Mouse (Mus musculus): ENCODE measurements around the gene Lrrfip1. TPM values are rescaled to one million over a fixed set of nuclear protein-coding genes. Genes with fewer than 3 reads are reported as not detected.
A peak's percentile ranks its signal among the peaks of the same experiment; 100 is the strongest.

The Lrrfip1 gene
- 74.1 TPM for polyA plus RNA-seq (2012; fragmentation: generic; extraction: Trizol)
- long read RNA-seq, experiment 1, transcript Lrrfip1-201 (13 exons, 2,050 nt), result minor isoform, 8 of 160 reads
- long read RNA-seq, experiment 1, transcript Lrrfip1-203 (8 exons, 3,645 nt), result major isoform, 11 of 160 reads
- long read RNA-seq, experiment 1, partial matches to known transcripts, result 23 of 160 reads
- long read RNA-seq, experiment 1, other reads (novel, unspliced or antisense), result 117 of 160 reads
- long read RNA-seq, experiment 2, transcript Lrrfip1-201 (13 exons, 2,050 nt), result minor isoform, 19 of 1,453 reads
- long read RNA-seq, experiment 2, transcript Lrrfip1-203 (8 exons, 3,645 nt), result major isoform, 407 of 1,453 reads
- long read RNA-seq, experiment 2, partial matches to known transcripts, result 17 of 1,453 reads
- long read RNA-seq, experiment 2, other reads (novel, unspliced or antisense), result 1,010 of 1,453 reads

DNA sequence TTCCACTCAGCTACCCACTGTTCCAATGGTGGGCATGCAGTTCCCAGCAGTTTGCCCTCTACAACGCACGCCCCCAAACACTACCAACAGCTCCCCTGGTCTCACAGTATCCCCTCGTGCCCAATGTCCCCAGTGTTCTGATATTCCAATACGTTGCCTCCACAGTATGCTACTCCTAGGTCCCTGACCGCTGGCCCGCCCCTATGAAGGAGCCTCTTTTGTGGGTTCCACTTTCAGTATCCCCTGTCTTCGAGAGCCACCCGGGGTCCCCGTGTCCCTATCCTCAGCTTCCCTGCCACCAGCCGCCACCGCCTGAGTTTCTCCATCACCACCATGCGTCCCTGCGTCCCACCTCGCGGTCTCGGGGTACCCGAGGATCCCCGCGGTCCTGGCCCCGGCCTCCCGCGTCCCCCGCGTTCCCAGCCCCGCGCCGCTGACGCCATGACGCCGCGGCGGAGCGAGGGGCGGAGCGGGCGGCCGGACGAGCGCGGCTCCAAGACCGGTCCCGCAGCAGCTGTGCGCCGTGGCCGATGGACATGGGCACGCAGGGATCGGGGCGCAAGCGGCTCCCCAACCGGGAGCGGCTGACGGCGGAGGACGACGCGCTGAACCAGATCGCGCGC, at the start of gene Lrrfip1:
Gene Lrrfip1, plus strand, starts transcription at position 470 of the 623 bp plus-strand sequence.
- Histone ChIP-seq H3K79me3 (ENCODE audit: low read depth) (peaks cover 39% of the 10 kb centered on the region), H3K4me3 (ENCODE audit: insufficient read depth, poor library complexity, severe bottlenecking) (peak within 1 kb of the TSS; percentile 89), H3K36me3 (ENCODE audit: control insufficient read depth, insufficient read depth) (no peaks in the 10 kb centered on the region), H3K27me3 (ENCODE audit: control insufficient read depth, insufficient read depth, insufficient read length) (no peaks in the 10 kb centered on the region), H3ac (ENCODE audit: control insufficient read depth, insufficient read length, low read depth) (peak within 1 kb of the TSS; percentile 68), H3K79me2 (ENCODE audit: control insufficient read depth, insufficient read depth) (peaks cover 49% of the 10 kb centered on the region)
- TF ChIP-seq MYOD1 (IDR thresholded peaks at IDR 0.05; ENCODE audit: control insufficient read depth, insufficient read length, low read depth), result no peak
- TF ChIP-seq USF1 (IDR thresholded peaks at IDR 0.05; ENCODE audit: low read depth), result no peak
- TF ChIP-seq MYOG (IDR thresholded peaks at IDR 0.05; ENCODE audit: control insufficient read depth, extremely low read depth, insufficient read length), result no peak
- no peak for TF ChIP-seq CEBPB (IDR thresholded peaks at IDR 0.05; ENCODE audit: low read depth)
- no peak for TF ChIP-seq FOSL1 (IDR thresholded peaks at IDR 0.05; ENCODE audit: insufficient read depth, low read length, poor library complexity, severe bottlenecking)
- TF ChIP-seq CTCF (IDR thresholded peaks at IDR 0.05; ENCODE audit: control insufficient read depth, insufficient read depth, insufficient read length), result no peak
- no peak for TF ChIP-seq MAX (IDR thresholded peaks at IDR 0.05)

- TF ChIP-seq CEBPB (IDR thresholded peaks at IDR 0.05; ENCODE audit: low read depth), result no peak
- no peak for TF ChIP-seq MYOD1 (IDR thresholded peaks at IDR 0.05; ENCODE audit: control insufficient read depth, insufficient read length, low read depth)
- no peak for TF ChIP-seq MYOG (IDR thresholded peaks at IDR 0.05; ENCODE audit: control insufficient read depth, extremely low read depth, insufficient read length)
- no peak for TF ChIP-seq FOSL1 (IDR thresholded peaks at IDR 0.05; ENCODE audit: insufficient read depth, low read length, poor library complexity, severe bottlenecking)
- TF ChIP-seq USF1 (IDR thresholded peaks at IDR 0.05; ENCODE audit: low read depth), result no peak
- no peak for TF ChIP-seq CTCF (IDR thresholded peaks at IDR 0.05; ENCODE audit: control insufficient read depth, insufficient read depth, insufficient read length)
- no peak for TF ChIP-seq MAX (IDR thresholded peaks at IDR 0.05)
- Histone ChIP-seq H3K27me3 (ENCODE audit: control insufficient read depth, insufficient read depth, insufficient read length) (no peaks in the 10 kb centered on the region), H3K79me3 (ENCODE audit: low read depth) (no peaks in the 10 kb centered on the region), H3ac (ENCODE audit: control insufficient read depth, insufficient read length, low read depth) (no peak overlapping the region), H3K79me2 (ENCODE audit: control insufficient read depth, insufficient read depth) (no peaks in the 10 kb centered on the region), H3K36me3 (ENCODE audit: control insufficient read depth, insufficient read depth) (no peaks in the 10 kb centered on the region), H3K4me3 (ENCODE audit: insufficient read depth, poor library complexity, severe bottlenecking) (no peak overlapping the region)
Observed at GRCm38 (mm10) chr1:90949309-90949708, 49.2 kb upstream of the Lrrfip1 start.

GRCm38 (mm10) chr1:90951670-90952069, 46.9 kb upstream of the Lrrfip1 start:
- TF ChIP-seq FOSL1 (IDR thresholded peaks at IDR 0.05; ENCODE audit: insufficient read depth, low read length, poor library complexity, severe bottlenecking) (no peak), MYOD1 (IDR thresholded peaks at IDR 0.05; ENCODE audit: control insufficient read depth, insufficient read length, low read depth) (no peak), MAX (IDR thresholded peaks at IDR 0.05) (no peak), MYOG (IDR thresholded peaks at IDR 0.05; ENCODE audit: control insufficient read depth, extremely low read depth, insufficient read length) (no peak), CEBPB (IDR thresholded peaks at IDR 0.05; ENCODE audit: low read depth) (no peak), USF1 (IDR thresholded peaks at IDR 0.05; ENCODE audit: low read depth) (no peak), CTCF (IDR thresholded peaks at IDR 0.05; ENCODE audit: control insufficient read depth, insufficient read depth, insufficient read length) (no peak)
- no peaks in the 10 kb centered on the region for H3K79me3 ChIP-seq (ENCODE audit: low read depth)

GRCm38 (mm10) chr1:90952808-90953207, 45.7 kb upstream of the Lrrfip1 start, which contains the start of gene Prlh:
Gene Prlh (plus strand): TSS chr1:90953108.
- TF ChIP-seq MAX (IDR thresholded peaks at IDR 0.05) (no peak), CEBPB (IDR thresholded peaks at IDR 0.05; ENCODE audit: low read depth) (no peak), CTCF (IDR thresholded peaks at IDR 0.05; ENCODE audit: control insufficient read depth, insufficient read depth, insufficient read length) (no peak), MYOD1 (IDR thresholded peaks at IDR 0.05; ENCODE audit: control insufficient read depth, insufficient read length, low read depth) (no peak), MYOG (IDR thresholded peaks at IDR 0.05; ENCODE audit: control insufficient read depth, extremely low read depth, insufficient read length) (no peak), USF1 (IDR thresholded peaks at IDR 0.05; ENCODE audit: low read depth) (no peak), FOSL1 (IDR thresholded peaks at IDR 0.05; ENCODE audit: insufficient read depth, low read length, poor library complexity, severe bottlenecking) (no peak)
- Histone ChIP-seq H3K4me3 (ENCODE audit: insufficient read depth, poor library complexity, severe bottlenecking) (no peak within 1 kb of the TSS), H3ac (ENCODE audit: control insufficient read depth, insufficient read length, low read depth) (no peak within 1 kb of the TSS), H3K79me3 (ENCODE audit: low read depth) (no peaks in the 10 kb centered on the region), H3K36me3 (ENCODE audit: control insufficient read depth, insufficient read depth) (no peaks in the 10 kb centered on the region), H3K79me2 (ENCODE audit: control insufficient read depth, insufficient read depth) (no peaks in the 10 kb centered on the region), H3K27me3 (ENCODE audit: control insufficient read depth, insufficient read depth, insufficient read length) (no peaks in the 10 kb centered on the region)

More at GRCm38 (mm10) chr1:90951670-90952069, 46.9 kb upstream of the Lrrfip1 start:
- Histone ChIP-seq H3ac (ENCODE audit: control insufficient read depth, insufficient read length, low read depth) (no peak overlapping the region), H3K4me3 (ENCODE audit: insufficient read depth, poor library complexity, severe bottlenecking) (no peak overlapping the region), H3K79me2 (ENCODE audit: control insufficient read depth, insufficient read depth) (no peaks in the 10 kb centered on the region), H3K36me3 (ENCODE audit: control insufficient read depth, insufficient read depth) (no peaks in the 10 kb centered on the region), H3K27me3 (ENCODE audit: control insufficient read depth, insufficient read depth, insufficient read length) (no peaks in the 10 kb centered on the region)

- H3K36me3 ChIP-seq (ENCODE audit: control insufficient read depth, insufficient read depth), result no peaks in the 10 kb centered on the region
- peaks cover 7% of the 10 kb centered on the region for H3K27me3 ChIP-seq (ENCODE audit: control insufficient read depth, insufficient read depth, insufficient read length)
- H3K79me2 ChIP-seq (ENCODE audit: control insufficient read depth, insufficient read depth), result no peaks in the 10 kb centered on the region
- H3K79me3 ChIP-seq (ENCODE audit: low read depth), result no peaks in the 10 kb centered on the region
- no peak overlapping the region for H3ac ChIP-seq (ENCODE audit: control insufficient read depth, insufficient read length, low read depth)
- no peak overlapping the region for H3K4me3 ChIP-seq (ENCODE audit: insufficient read depth, poor library complexity, severe bottlenecking)
- TF ChIP-seq USF1 (IDR thresholded peaks at IDR 0.05; ENCODE audit: low read depth) (no peak), MYOG (IDR thresholded peaks at IDR 0.05; ENCODE audit: control insufficient read depth, extremely low read depth, insufficient read length) (no peak), CTCF (IDR thresholded peaks at IDR 0.05; ENCODE audit: control insufficient read depth, insufficient read depth, insufficient read length) (no peak), CEBPB (IDR thresholded peaks at IDR 0.05; ENCODE audit: low read depth) (no peak), MAX (IDR thresholded peaks at IDR 0.05) (no peak)
Observed at GRCm38 (mm10) chr1:90953688-90954087, 44.8 kb upstream of the Lrrfip1 start.

Data from C2C12 (cell line).